Mouse (Mus musculus): ENCODE results near the gene Ptov1.

DNA sequence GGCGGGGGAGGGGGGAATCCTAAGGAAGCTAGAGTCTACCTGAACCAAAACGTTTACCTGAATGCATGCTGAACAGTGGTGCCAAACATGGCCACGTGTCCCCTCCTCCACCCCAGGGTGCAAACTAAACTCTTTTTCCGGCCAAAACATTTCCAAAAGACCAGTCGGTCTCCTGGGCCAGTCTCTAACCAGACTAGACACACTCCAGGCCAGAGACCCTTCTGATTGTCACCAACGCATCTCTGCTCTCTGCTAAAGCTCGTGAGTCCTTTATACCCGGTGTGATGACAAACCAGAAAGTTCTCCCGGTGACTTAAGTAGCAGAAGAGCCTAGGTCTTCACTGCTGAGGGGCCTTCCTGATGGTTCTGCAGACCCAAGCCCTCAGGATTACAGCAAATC is 1.8 kb downstream of the Ptov1 start:
- TF ChIP-seq CTCF (IDR thresholded peaks at IDR 0.05) = no peak
- TF ChIP-seq POLR2A (IDR thresholded peaks at IDR 0.05; ENCODE audit: insufficient read depth, low read depth, low read length) = no peak
- no peak for TF ChIP-seq EP300 (IDR thresholded peaks at IDR 0.05; ENCODE audit: insufficient read depth, low read depth, low read length)

Data from heart, adult 2 months (tissue).